Mouse (Mus musculus) embryonic facial prominence, embryonic 14.5 days (tissue): ENCODE measurements at regions not wholly inside any gene's neighbourhood (a gene's known extent, or its start where the extent isn't known, plus 50 kb on each side); places are given as distances from the start of the nearest gene placed in this dataset.
A peak's percentile ranks its signal among the peaks of the same experiment; 100 is the strongest.

ENCODE experiments used
- ATAC-seq: fragments of 200-750 bp; cut with Nextera tagmentation; 2 replicates; pipeline ENCODE4 v1.8.0; 2017; ENCODE audit warnings: low read depth, moderate number of reproducible peaks, moderate TSS enrichment
- DNase-seq: peaks from one replicate; pipeline ENCODE4 v3.0.0-alpha.2; 2015; ENCODE audit warnings: low spot score
- H3K27ac ChIP-seq: fragments of 300-500 bp; sonication (generic); replicated peaks from 2 replicates; pipeline ENCODE4 v1.5.1; 2014; ENCODE audit warnings: low read depth, mild to moderate bottlenecking, low read length, moderate library complexity
- H3K27me3 ChIP-seq: fragments of 300-500 bp; sonication (generic); replicated peaks from 2 replicates; pipeline ENCODE4 v1.6.1; 2014; ENCODE audit warnings: low read length; ENCODE audit not compliant: control insufficient read depth, insufficient read depth
- H3K36me3 ChIP-seq: fragments of 300-500 bp; sonication (generic); 2 replicates; pipeline ENCODE4 v1.6.1; 2014; ENCODE audit warnings: low read length, mixed read lengths; ENCODE audit not compliant: control insufficient read depth, insufficient read depth
- H3K4me1 ChIP-seq: fragments of 300-500 bp; sonication (generic); 2 replicates; pipeline ENCODE4 v1.6.1; 2014; ENCODE audit warnings: antibody characterized with exemption, low read length; ENCODE audit not compliant: control insufficient read depth, insufficient read depth
- H3K4me2 ChIP-seq: fragments of 300-500 bp; sonication (generic); 2 replicates; pipeline ENCODE4 v1.6.1; 2014; ENCODE audit warnings: low read depth, mild to moderate bottlenecking, low read length, moderate library complexity, mixed read lengths
- H3K4me3 ChIP-seq: fragments of 300-500 bp; sonication (generic); 2 replicates; pipeline ENCODE4 v1.5.1; 2014; ENCODE audit warnings: low read depth, mild to moderate bottlenecking, low read length
- H3K9ac ChIP-seq: fragments of 300-500 bp; sonication (generic); 2 replicates; pipeline ENCODE4 v1.6.1; 2014; ENCODE audit warnings: low read depth, mild to moderate bottlenecking, low read length, moderate library complexity, mixed read lengths
- H3K9me3 ChIP-seq: fragments of 300-500 bp; sonication (generic); 2 replicates; pipeline ENCODE4 v1.6.1; 2016; ENCODE audit warnings: low read length; ENCODE audit not compliant: control insufficient read depth
- WGBS: fragments of 180-500 bp; shearing (Covaris S2); extraction: QIAGEN DNeasy Blood & Tissue Kit; methylation state at CpG from one replicate; pipeline ENCODE4 v1.1.7; 2014; 5-methylcytosine and 5-hydroxymethylcytosine counted together

GRCm38 (mm10) chr7:71829567-71829966 lies 476.8 kb downstream of the Mctp2 start:
- no peak overlapping the region for H3K4me2 ChIP-seq
- 65% methylated on average over 6 of the region's 6 CpGs for WGBS
- no peaks in the 10 kb centered on the region for H3K9me3 ChIP-seq
- H3K36me3 ChIP-seq = no peaks in the 10 kb centered on the region
- no peak overlapping the region for H3K27ac ChIP-seq
- no peaks in the 10 kb centered on the region for H3K4me1 ChIP-seq
- DNase-seq (no peak), ATAC-seq (no peak)
- H3K4me3 ChIP-seq = no peak overlapping the region
- no peaks in the 10 kb centered on the region for H3K27me3 ChIP-seq
- no peak overlapping the region for H3K9ac ChIP-seq

GRCm38 (mm10) chr7:71816138-71816537 lies 464.9 kb upstream of the Gm10295 start:
- 79% methylated on average over 11 of the region's 11 CpGs for WGBS
- ATAC-seq = no peak

GRCm38 (mm10) chr7:71794201-71794600 lies 442.9 kb upstream of the Gm10295 start:
- no peak for ATAC-seq
- H3K36me3 ChIP-seq = no peaks in the 10 kb centered on the region

More at GRCm38 (mm10) chr7:71816138-71816537, 464.9 kb upstream of the Gm10295 start:
- Histone ChIP-seq H3K4me2 (no peak overlapping the region), H3K4me3 (no peak overlapping the region), H3K27ac (no peak overlapping the region), H3K36me3 (no peaks in the 10 kb centered on the region), H3K9ac (no peak overlapping the region), H3K9me3 (no peaks in the 10 kb centered on the region), H3K27me3 (no peaks in the 10 kb centered on the region), H3K4me1 (no peaks in the 10 kb centered on the region)
- DNase-seq = no peak

GRCm38 (mm10) chr7:71788401-71788800 lies 437.1 kb upstream of the Gm10295 start:
- Histone ChIP-seq H3K4me2 (no peak overlapping the region), H3K9ac (no peak overlapping the region), H3K27ac (no peak overlapping the region), H3K36me3 (no peaks in the 10 kb centered on the region), H3K4me1 (no peaks in the 10 kb centered on the region), H3K9me3 (no peaks in the 10 kb centered on the region), H3K27me3 (no peaks in the 10 kb centered on the region), H3K4me3 (no peak overlapping the region)
- ATAC-seq = no peak
- no peak for DNase-seq

More at GRCm38 (mm10) chr7:71794201-71794600, 442.9 kb upstream of the Gm10295 start:
- Histone ChIP-seq H3K9ac (no peak overlapping the region), H3K4me1 (peaks cover 3% of the 10 kb centered on the region; the same call in 1 of the 2 replicates), H3K9me3 (no peaks in the 10 kb centered on the region), H3K4me3 (no peak overlapping the region), H3K27me3 (no peaks in the 10 kb centered on the region), H3K4me2 (no peak overlapping the region), H3K27ac (no peak overlapping the region)
- no peak for DNase-seq
- WGBS = 21% methylated on average over 7 of the region's 7 CpGs

GRCm38 (mm10) chr7:71782496-71782895 lies 431.2 kb upstream of the Gm10295 start:
- no peaks in the 10 kb centered on the region for H3K9me3 ChIP-seq
- H3K36me3 ChIP-seq = no peaks in the 10 kb centered on the region
- no peak overlapping the region for H3K4me3 ChIP-seq
- no peak overlapping the region for H3K9ac ChIP-seq
- 75% methylated on average over 4 of the region's 4 CpGs for WGBS
- H3K27ac ChIP-seq = no peak overlapping the region
- no peaks in the 10 kb centered on the region for H3K27me3 ChIP-seq
- no peak for ATAC-seq
- no peak overlapping the region for H3K4me2 ChIP-seq
- H3K4me1 ChIP-seq = no peaks in the 10 kb centered on the region
- no peak for DNase-seq

GRCm38 (mm10) chr7:71749886-71750285 lies 398.6 kb upstream of the Gm10295 start:
- H3K4me3 ChIP-seq = no peak overlapping the region
- H3K4me2 ChIP-seq = no peak overlapping the region
- no peak for ATAC-seq
- H3K27me3 ChIP-seq = no peaks in the 10 kb centered on the region
- no peaks in the 10 kb centered on the region for H3K9me3 ChIP-seq
- DNase-seq = peak; percentile 6
- H3K9ac ChIP-seq = no peak overlapping the region
- no peaks in the 10 kb centered on the region for H3K4me1 ChIP-seq
- no peaks in the 10 kb centered on the region for H3K36me3 ChIP-seq
- H3K27ac ChIP-seq = no peak overlapping the region
- WGBS = 80% methylated on average over 5 of the region's 5 CpGs

- no peaks in the 10 kb centered on the region for H3K27me3 ChIP-seq
- ATAC-seq (no peak), DNase-seq (peak; percentile 26)
- no peak overlapping the region for H3K27ac ChIP-seq
- H3K9ac ChIP-seq = no peak overlapping the region
- no peaks in the 10 kb centered on the region for H3K9me3 ChIP-seq
- no peak overlapping the region for H3K4me3 ChIP-seq
- 71% methylated on average over 7 of the region's 7 CpGs for WGBS
- no peak overlapping the region for H3K4me2 ChIP-seq
- H3K36me3 ChIP-seq = no peaks in the 10 kb centered on the region
- no peaks in the 10 kb centered on the region for H3K4me1 ChIP-seq
These were observed 395.0 kb upstream of the Gm10295 start for GRCm38 (mm10) chr7:71746118-71746897.

GRCm38 (mm10) chr7:71728509-71728908 lies 377.2 kb upstream of the Gm10295 start:
- no peak for ATAC-seq
- Histone ChIP-seq H3K27me3 (no peaks in the 10 kb centered on the region), H3K9me3 (no peaks in the 10 kb centered on the region), H3K4me1 (no peaks in the 10 kb centered on the region), H3K4me3 (no peak overlapping the region), H3K27ac (no peak overlapping the region), H3K36me3 (no peaks in the 10 kb centered on the region), H3K9ac (no peak overlapping the region), H3K4me2 (no peak overlapping the region)
- no peak for DNase-seq

- ATAC-seq = no peak
- Histone ChIP-seq H3K27ac (no peak overlapping the region), H3K9ac (no peak overlapping the region), H3K36me3 (no peaks in the 10 kb centered on the region), H3K4me2 (no peak overlapping the region), H3K4me3 (no peak overlapping the region), H3K4me1 (0 out of 2 replicates have a peak, but pooled peaks cover 3% of the 10 kb centered on the region), H3K27me3 (no peaks in the 10 kb centered on the region; the same call in 1 of the 2 replicates), H3K9me3 (no peaks in the 10 kb centered on the region)
- 70% methylated on average over 4 of the region's 4 CpGs for WGBS
- DNase-seq = no peak
These were observed 356.9 kb upstream of the Gm10295 start for GRCm38 (mm10) chr7:71708209-71708608.
